Mouse (Mus musculus) brain, adult 2 months (tissue): ENCODE measurements around the gene Pkn3.

Source experiments
- DNase-seq: peaks from one replicate; pipeline ENCODE4 v3.0.0; 2011; ENCODE audit warnings: low read depth, low spot score

The Pkn3 gene

DNA sequence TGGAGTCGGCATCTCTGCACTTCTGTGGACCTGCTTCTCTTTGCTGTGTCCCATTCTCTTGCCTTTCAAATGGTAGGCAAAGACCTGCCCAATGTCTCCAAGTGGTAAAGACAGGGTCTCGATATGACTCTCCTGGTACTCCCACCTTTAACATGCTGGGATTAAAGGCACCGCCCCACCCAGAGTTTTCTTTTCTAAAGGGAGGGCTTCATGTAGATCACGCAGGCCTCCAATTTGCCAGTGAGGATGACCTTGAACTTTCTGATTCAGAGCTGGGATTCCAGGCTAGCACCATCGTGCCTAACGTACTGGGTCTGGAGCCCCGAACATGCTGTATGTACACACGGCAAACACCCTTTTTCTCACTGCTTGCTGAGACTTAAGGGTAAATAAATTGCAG lies 14.2 kb upstream of the Pkn3 start:
- no peak for DNase-seq

GRCm38 (mm10) chr2:30063791-30064190 lies 13.7 kb upstream of the Pkn3 start:
- no peak for DNase-seq

- no peak for DNase-seq
These were observed 13.2 kb upstream of the Pkn3 start for GRCm38 (mm10) chr2:30064298-30064697.

GRCm38 (mm10) chr2:30066046-30066901 lies 11.2 kb upstream of the Pkn3 start:
- DNase-seq, result peak; percentile 97

DNA sequence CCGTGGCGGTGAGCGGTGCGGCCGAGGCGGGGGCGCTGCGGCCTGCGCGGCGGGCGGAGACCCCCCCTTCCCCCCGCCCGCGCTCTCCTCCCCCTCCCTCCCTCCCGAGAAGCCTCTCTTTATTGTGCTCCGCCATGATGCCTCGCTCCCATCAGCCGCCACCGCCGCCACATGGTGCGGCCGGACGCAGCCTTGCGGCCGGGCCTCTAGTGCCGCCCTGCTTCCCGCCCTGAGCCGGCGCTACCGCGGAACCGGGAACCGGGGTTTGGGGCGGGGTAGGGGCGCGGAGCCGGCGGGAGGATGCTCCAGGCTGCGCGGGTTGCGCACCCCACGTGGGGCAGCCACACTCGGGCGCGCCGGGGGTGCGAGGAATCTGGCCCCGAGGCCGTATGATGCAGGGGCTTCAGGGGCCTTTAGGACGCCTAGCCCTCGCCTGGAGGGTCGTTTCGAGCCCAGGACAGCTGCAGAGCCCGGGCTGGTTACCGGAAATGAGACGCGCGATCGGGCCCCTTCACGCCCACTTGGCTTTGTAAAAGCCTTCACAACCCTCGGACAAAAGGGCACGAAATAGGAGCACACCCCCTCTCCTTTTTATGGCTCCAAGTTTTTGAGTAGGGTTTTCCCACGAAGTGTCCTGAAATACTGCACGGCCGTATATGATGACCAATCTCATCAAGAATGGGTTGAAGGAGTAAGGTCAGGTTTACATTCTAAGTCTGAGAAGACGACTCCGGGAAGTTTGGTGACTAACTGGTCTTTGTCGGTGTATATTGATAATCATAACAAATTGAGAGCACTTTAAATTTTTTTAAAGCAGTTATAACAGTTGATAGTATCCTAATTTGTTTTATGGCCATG lies 10.2 kb upstream of the Pkn3 start:
- DNase-seq, result peak; percentile 62

DNA sequence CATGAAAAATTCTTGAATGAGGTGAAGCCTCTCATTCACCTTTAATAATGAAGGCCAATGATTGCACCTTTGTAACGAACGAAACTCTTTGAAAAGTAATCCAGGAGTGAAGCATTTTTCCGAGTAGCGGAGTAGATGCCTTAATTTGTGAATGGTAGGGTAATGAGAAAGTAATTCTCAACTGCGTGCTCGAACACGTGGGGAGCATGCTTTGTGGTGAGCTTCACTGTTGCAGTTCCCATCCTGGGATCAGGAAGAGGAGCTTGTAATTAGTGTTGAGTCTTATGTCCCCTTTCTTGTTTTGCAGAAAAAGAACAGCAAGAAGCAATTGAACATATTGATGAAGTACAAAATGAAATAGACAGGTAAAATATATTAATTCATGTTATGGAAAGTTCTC lies 9.5 kb upstream of the Pkn3 start:
- no peak for DNase-seq

DNA sequence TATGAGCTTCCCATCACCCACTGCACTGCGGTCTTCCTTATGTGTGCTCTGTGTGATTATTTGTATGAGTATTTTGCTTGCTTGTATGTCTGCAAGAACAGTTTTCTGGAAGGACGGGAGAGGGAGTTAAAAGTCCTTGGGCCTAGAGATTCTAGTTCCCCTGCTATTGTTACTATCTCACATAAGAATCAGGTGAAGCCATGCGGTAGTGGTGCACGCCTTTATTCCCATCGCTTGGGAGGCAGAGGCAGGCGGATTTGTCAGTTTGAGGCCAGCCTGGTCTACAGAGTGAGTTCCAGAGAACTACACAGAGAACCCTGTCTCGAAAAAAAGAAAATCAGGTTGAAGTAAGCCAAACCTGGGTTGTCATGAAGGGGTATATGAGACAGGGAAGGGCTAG lies 4.6 kb upstream of the Pkn3 start:
- no peak for DNase-seq

- DNase-seq, result no peak
These were observed 4.2 kb upstream of the Pkn3 start for GRCm38 (mm10) chr2:30073285-30073684.

GRCm38 (mm10) chr2:30075625-30076024 lies 1.9 kb upstream of the Pkn3 start:
- no peak for DNase-seq

- no peak for DNase-seq
These were observed 1.0 kb upstream of the Pkn3 start for GRCm38 (mm10) chr2:30076439-30076838.

- no peak for DNase-seq
These were observed 525 bp upstream of the Pkn3 start for GRCm38 (mm10) chr2:30076959-30077358.

DNA sequence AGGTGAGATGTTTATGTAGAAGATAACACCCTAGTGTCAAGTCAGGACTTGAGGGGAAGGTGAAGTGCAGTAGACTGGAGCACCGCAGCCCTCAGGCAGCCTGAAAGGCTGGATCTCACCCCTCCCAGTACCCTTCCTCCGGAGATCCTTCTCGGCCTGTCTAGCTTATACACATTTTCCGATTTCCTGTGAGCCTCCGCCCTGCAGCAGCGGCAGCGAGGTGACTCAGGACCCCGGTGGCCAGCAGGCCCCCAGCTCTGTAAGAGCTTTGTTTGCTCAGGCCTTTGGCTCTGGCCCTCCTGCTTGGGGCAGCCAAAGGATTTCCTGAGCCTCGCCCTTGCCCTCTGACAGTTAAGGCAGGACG lies 847 bp downstream of the Pkn3 start:
- no peak for DNase-seq

- DNase-seq, result no peak
These were observed 1.3 kb downstream of the Pkn3 start for GRCm38 (mm10) chr2:30078760-30079159.

GRCm38 (mm10) chr2:30080181-30080800 lies 2.8 kb downstream of the Pkn3 start:
- DNase-seq, result no peak

GRCm38 (mm10) chr2:30084113-30084512 lies 6.6 kb downstream of the Pkn3 start:
- no peak for DNase-seq

DNA sequence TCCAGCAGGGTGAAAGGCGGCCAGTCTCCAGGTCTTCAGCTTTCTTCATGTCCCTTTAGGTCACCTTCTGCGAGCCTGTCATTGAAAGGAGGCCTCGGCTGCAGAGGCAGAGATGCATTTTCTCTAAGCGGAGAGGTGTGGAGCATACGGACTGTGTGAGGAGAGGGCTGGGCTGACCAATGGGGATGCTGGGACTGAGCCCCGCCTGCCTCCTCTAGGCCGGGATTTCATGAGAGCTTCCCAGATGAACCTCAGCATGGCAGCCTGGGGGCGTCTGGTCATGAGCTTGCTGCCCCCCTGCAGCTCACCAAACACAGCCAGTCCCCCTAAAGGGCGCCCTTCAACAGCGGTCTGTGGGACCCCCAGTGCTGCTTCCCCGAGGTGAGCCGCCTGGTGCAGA lies 7.1 kb downstream of the Pkn3 start:
- DNase-seq, result no peak

DNA sequence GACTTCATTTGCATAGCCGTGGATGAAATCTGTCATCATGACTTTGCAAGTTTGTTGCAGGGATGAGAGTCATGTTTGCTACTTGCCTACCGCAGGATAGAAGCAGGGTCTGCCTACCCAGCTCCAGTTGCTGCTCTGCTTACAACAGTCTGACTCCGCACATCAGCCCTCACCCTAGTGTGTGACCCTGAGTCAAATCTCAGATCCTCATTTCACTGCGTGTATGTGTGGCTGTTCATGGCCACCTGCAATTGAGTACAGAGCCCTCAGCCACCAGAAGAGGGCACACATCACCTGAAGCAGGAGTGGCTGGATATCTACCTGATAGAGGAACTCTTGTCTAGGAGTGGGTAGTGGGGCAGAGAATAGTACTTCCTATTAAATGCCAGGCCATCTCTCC lies 9.8 kb downstream of the Pkn3 start:
- no peak for DNase-seq

DNA sequence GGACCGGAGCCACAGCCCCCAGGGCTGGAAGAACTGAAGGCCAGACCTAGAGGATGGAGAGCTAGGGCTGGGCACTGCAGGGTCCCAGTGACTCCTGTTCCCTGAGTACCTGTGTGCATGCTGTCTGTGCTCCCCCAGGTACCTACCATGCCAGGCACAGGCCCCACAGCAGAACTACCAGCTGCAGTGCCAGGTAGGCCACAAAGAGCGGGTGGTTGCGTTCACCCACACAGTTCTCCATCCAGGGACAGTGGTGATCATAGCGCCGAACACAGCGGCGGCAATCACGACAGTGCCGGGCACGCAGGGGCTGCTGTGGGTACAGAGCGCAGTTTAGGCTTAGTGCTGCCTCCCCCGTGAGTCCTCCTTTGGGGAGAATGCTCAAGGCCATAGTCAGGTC lies 14.0 kb downstream of the Pkn3 start:
- DNase-seq, result no peak

GRCm38 (mm10) chr2:30092280-30092918 lies 14.9 kb downstream of the Pkn3 start:
- no peak for DNase-seq

DNA sequence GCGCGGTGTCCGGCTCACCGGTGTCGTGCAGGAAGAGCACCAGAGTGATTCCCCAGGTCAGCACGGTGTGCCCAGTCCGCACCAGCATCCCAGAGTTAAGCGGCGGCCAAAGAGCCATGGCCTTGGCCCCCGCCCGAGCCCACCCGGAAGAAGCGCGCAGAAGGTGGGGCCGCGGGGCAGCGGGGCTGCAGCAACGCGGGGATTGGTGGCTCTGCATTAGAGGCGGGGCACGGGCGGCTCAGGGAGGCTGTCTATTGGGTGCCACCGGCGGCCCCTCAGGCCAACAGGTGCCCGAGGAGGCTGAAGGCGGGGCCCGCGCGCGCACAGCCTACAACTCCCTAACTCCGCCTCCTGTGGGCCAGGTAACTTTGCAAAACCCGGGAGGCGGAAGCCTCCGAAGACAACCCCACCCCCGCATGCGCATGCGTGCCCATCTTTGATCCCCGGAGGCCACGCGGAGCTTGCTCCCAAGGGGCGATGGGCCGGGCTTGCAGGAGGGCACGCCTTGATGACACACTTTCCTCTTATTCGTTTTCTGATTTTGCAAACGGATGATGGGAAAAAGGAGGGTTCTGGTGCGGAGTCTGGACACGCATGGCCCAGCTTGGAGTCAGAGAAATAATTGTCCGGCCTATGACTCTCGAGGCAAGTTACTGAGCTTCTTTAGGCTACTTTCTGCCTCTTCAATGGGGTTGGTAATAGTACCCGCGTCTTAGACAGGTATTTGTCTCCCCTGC lies 16.2 kb downstream of the Pkn3 start, which contains the start of gene Zdhhc12:
TSS of gene Zdhhc12 (minus strand) at position 178 of the 737 bp plus-strand sequence.
- DNase-seq, result peak; percentile 96

- DNase-seq, result no peak
These were observed 16.7 kb downstream of the Pkn3 start for GRCm38 (mm10) chr2:30094208-30094588.
